Mouse (Mus musculus) limb, embryonic 14.5 days (tissue): ENCODE measurements around the gene Coro7. TPM values are rescaled to one million over a fixed set of nuclear protein-coding genes. Genes with fewer than 3 reads are reported as not detected.
A peak's percentile ranks its signal among the peaks of the same experiment; 100 is the strongest.

Source experiments
- ATAC-seq: fragments of 200-750 bp; cut with Nextera tagmentation; 2 replicates; pipeline ENCODE4 v1.8.0; 2017; ENCODE audit warnings: low read depth, moderate number of reproducible peaks, moderate TSS enrichment; ENCODE audit not compliant: low FRiP score
- DNase-seq: peaks from one replicate; pipeline ENCODE4 v3.0.0-alpha.2; 2015; ENCODE audit warnings: low spot score
- H3K27ac ChIP-seq: fragments of 300-500 bp; sonication (generic); replicated peaks from 2 replicates; pipeline ENCODE4 v1.5.1; 2014; ENCODE audit warnings: low read depth, mild to moderate bottlenecking, low read length, moderate library complexity, mixed read lengths
- H3K27me3 ChIP-seq: fragments of 300-500 bp; sonication (generic); 2 replicates; pipeline ENCODE4 v1.6.1; 2014; ENCODE audit warnings: low read length, mixed read lengths; ENCODE audit not compliant: control insufficient read depth, insufficient read depth
- H3K36me3 ChIP-seq: fragments of 300-500 bp; sonication (generic); 2 replicates; pipeline ENCODE4 v1.6.1; 2014; ENCODE audit warnings: mild to moderate bottlenecking, low read length, moderate library complexity, mixed read lengths; ENCODE audit not compliant: control insufficient read depth, insufficient read depth
- H3K4me1 ChIP-seq: fragments of 300-500 bp; sonication (generic); 2 replicates; pipeline ENCODE4 v1.6.1; 2014; ENCODE audit warnings: antibody characterized with exemption, low read length, mixed read lengths; ENCODE audit not compliant: control insufficient read depth, insufficient read depth
- H3K4me2 ChIP-seq: fragments of 300-500 bp; sonication (generic); replicated peaks from 2 replicates; pipeline ENCODE4 v1.6.1; 2014; ENCODE audit warnings: low read depth, mild to moderate bottlenecking, low read length, moderate library complexity; ENCODE audit not compliant: severe bottlenecking
- H3K4me3 ChIP-seq: fragments of 300-500 bp; sonication (generic); replicated peaks from 2 replicates; pipeline ENCODE4 v1.5.1; 2014; ENCODE audit warnings: low read length
- H3K9ac ChIP-seq: fragments of 300-500 bp; sonication (generic); 2 replicates; pipeline ENCODE4 v1.6.1; 2014; ENCODE audit warnings: mild to moderate bottlenecking, low read depth, low read length, moderate library complexity; ENCODE audit not compliant: severe bottlenecking
- H3K9me3 ChIP-seq: fragments of 300-500 bp; sonication (generic); 2 replicates; pipeline ENCODE4 v1.6.1; 2016; ENCODE audit warnings: low read length; ENCODE audit not compliant: control insufficient read depth
- POLR2A ChIP-seq: fragments of 200-500 bp; IDR thresholded peaks from 2 replicates; pipeline ENCODE4 v1.8.0; 2012; ENCODE audit warnings: inconsistent platforms, mild to moderate bottlenecking, moderate library complexity, borderline replicate concordance; ENCODE audit not compliant: insufficient read depth, insufficient read length; ENCODE audit errors: extremely low read depth
- WGBS: fragments of 180-500 bp; shearing (Covaris S2); extraction: QIAGEN DNeasy Blood & Tissue Kit; methylation state at CpG from one replicate; pipeline ENCODE4 v1.1.7; 2014; 5-methylcytosine and 5-hydroxymethylcytosine counted together
- polyA plus RNA-seq, 2 experiments: library from polyadenylated mRNA; depleted of rRNA in 1 of 2; stranded (reverse) in 1 of 2; unstranded in 1 of 2; fragments of >200 nt; fragmentation: Nextera tagmentation in 1 of 2; extraction: Ambion mirVana in 1 of 2; gene quantifications; 2 replicates each; pipeline versions ENCODE4 v1.2.1 to v1.2.3; 2012 to 2014

The Coro7 gene
- polyA plus RNA-seq, 2 experiments = 15.0 to 40.8 TPM

- H3K27ac ChIP-seq = peak overlapping the region; percentile 49
- 6% methylated on average over 7 of the region's 7 CpGs for WGBS
- peak overlapping the region; percentile 33 for H3K4me2 ChIP-seq
- ATAC-seq = peak; percentile 56
- 0 out of 2 replicates have a peak, but pooled peaks cover 2% of the 10 kb centered on the region for H3K36me3 ChIP-seq
- 0 out of 2 replicates have a peak overlapping the region, but pooled peaks have one; percentile 25 for H3K9ac ChIP-seq
- no peak overlapping the region for H3K4me3 ChIP-seq
- TF ChIP-seq POLR2A = no peak
- H3K4me1 ChIP-seq = peaks cover 86% of the 10 kb centered on the region
- H3K27me3 ChIP-seq = no peaks in the 10 kb centered on the region
- no peaks in the 10 kb centered on the region for H3K9me3 ChIP-seq
- no peak for DNase-seq
Measured at GRCm38 (mm10) chr16:4602766-4603452, 76.7 kb downstream of the Coro7 start.

GRCm38 (mm10) chr16:4602189-4602588, 77.4 kb downstream of the Coro7 start:
- WGBS = 10% methylated on average over 3 of the region's 3 CpGs

GRCm38 (mm10) chr16:4600701-4601310, 78.8 kb downstream of the Coro7 start:
- no peak for TF ChIP-seq POLR2A
- Histone ChIP-seq H3K4me2 (no peak overlapping the region), H3K4me3 (no peak overlapping the region), H3K27me3 (no peaks in the 10 kb centered on the region), H3K36me3 (0 out of 2 replicates have a peak, but pooled peaks cover 2% of the 10 kb centered on the region), H3K4me1 (peaks cover 87% of the 10 kb centered on the region), H3K9ac (no peak overlapping the region), H3K9me3 (no peaks in the 10 kb centered on the region), H3K27ac (no peak overlapping the region)
- 75% methylated on average over 9 of the region's 9 CpGs for WGBS
- DNase-seq (no peak), ATAC-seq (no peak)

More at GRCm38 (mm10) chr16:4602189-4602588, 77.4 kb downstream of the Coro7 start:
- Histone ChIP-seq H3K4me2 (no peak overlapping the region; the same call in 1 of the 2 replicates), H3K27me3 (no peaks in the 10 kb centered on the region), H3K9me3 (no peaks in the 10 kb centered on the region), H3K4me1 (peaks cover 87% of the 10 kb centered on the region), H3K9ac (peak overlapping the region; percentile 8; the same call in 1 of the 2 replicates), H3K27ac (peak overlapping the region; percentile 49), H3K36me3 (0 out of 2 replicates have a peak, but pooled peaks cover 2% of the 10 kb centered on the region), H3K4me3 (no peak overlapping the region)
- DNase-seq (no peak), ATAC-seq (no peak)
- TF ChIP-seq POLR2A = no peak

GRCm38 (mm10) chr16:4599616-4600015, 80.0 kb downstream of the Coro7 start:
- Histone ChIP-seq H3K4me1 (peaks cover 75% of the 10 kb centered on the region), H3K9ac (no peak overlapping the region; the same call in 1 of the 2 replicates), H3K36me3 (0 out of 2 replicates have a peak, but pooled peaks cover 2% of the 10 kb centered on the region), H3K9me3 (no peaks in the 10 kb centered on the region), H3K27me3 (no peaks in the 10 kb centered on the region), H3K4me3 (no peak overlapping the region), H3K27ac (no peak overlapping the region), H3K4me2 (no peak overlapping the region)
- no peak for TF ChIP-seq POLR2A
- ATAC-seq (no peak), DNase-seq (no peak)
- WGBS = 79% methylated on average over 3 of the region's 3 CpGs

- 0 out of 2 replicates have a peak overlapping the region, but pooled peaks have one; percentile 13 for H3K27ac ChIP-seq
- H3K4me3 ChIP-seq = no peak overlapping the region
- 0 out of 2 replicates have a peak, but pooled peaks cover 2% of the 10 kb centered on the region for H3K36me3 ChIP-seq
- no peak for TF ChIP-seq POLR2A
- peak overlapping the region; percentile 95 for H3K4me2 ChIP-seq
- no peak for DNase-seq
- 27% methylated on average over 6 of the region's 6 CpGs for WGBS
- ATAC-seq = no peak
- H3K9me3 ChIP-seq = no peaks in the 10 kb centered on the region
- peaks cover 69% of the 10 kb centered on the region for H3K4me1 ChIP-seq
- H3K9ac ChIP-seq = peak overlapping the region; percentile 31; the same call in 1 of the 2 replicates
- no peaks in the 10 kb centered on the region for H3K27me3 ChIP-seq
Measured at GRCm38 (mm10) chr16:4598891-4599543, 80.6 kb downstream of the Coro7 start.
